Mouse (Mus musculus) B cell, adult 67 days (primary cell): ENCODE measurements around the gene Nxt2. TPM values are rescaled to one million over a fixed set of nuclear protein-coding genes. Genes with fewer than 3 reads are reported as not detected.

Experiments
- total RNA-seq, 2 experiments: library from RNA; stranded (reverse); gene quantifications; 4 replicates each; pipeline ENCODE4 v1.2.4; 2023

Gene Nxt2
- 1 to 10 TPM; 6.2 to 7.1 TPM for total RNA-seq

DNA sequence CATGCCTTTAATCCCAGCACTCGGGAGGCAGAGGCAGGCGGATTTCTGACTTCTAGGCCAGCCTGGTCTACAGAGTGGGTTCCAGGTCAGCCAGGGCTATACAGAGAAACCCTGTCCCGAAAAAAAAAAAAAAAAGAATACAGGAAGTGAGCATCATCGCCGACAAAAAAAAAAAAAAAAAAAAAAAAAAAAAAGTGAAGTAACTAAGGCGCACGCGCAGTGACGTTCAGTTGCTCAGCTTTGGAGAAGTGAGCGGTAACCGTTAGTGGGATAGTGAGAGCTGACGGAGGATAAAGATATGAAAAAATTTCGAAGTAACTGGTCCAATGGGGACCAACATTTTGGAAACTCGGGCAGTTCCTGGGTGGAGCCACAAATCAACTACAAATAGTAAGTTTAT lies at the start of gene Nxt2:
Gene Nxt2 (plus strand): TSS at position 229 of the 400 bp plus-strand sequence.

DNA sequence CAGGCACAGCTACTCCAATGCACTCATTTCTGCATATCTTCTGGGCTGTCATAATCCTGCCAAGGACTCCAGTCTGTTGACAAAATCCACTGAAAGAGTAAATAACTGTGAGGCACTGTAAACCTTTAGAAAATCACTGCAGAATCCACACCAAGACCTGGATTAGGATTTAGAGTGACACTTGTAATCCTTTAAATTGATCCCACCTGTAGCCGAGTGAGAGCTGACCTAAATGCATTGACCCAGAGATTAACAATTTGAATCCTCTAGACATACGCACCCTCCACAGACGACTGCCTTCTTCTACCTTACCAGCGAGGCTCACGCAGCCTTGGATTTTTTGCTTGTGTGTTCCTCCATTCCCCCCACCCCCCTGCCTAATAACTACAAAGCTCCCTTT lies 29.7 kb upstream of the Nxt2 start, which contains the start of gene Gucy2f:
Gene Gucy2f (minus strand): TSS at position 101 of the 400 bp plus-strand sequence.

Other genes starting within 250 kb of the Nxt2 start
- gene Gucy2f, start 29.8 kb upstream of the Nxt2 start, total RNA-seq: not detected
- gene Kcne1l, start 79.5 kb downstream of the Nxt2 start, total RNA-seq: not detected
- gene Acsl4, start 163.8 kb downstream of the Nxt2 start, total RNA-seq: 10 to 100 TPM; 17.0 to 17.7 TPM